Mouse (Mus musculus) cerebellum, postnatal 36 days (tissue): Measurements from ENCODE around the gene Fam19a2.

Source experiments
- DNase-seq, 2 experiments: peaks; one replicate each; pipeline ENCODE4 v3.0.0; 2021 to 2022; ENCODE audit warnings: mixed read lengths in 2 of 2

Gene Fam19a2

GRCm38 (mm10) chr10:123263876-123264309 is at the start of gene Fam19a2:
Gene Fam19a2, plus strand, starts transcription at chr10:123263996.
- peak; percentile 14 to 38 for DNase-seq

- no peak for DNase-seq
Measured at GRCm38 (mm10) chr10:123222785-123223184, 41.0 kb upstream of the Fam19a2 start.

- no peak for DNase-seq
Measured at GRCm38 (mm10) chr10:123229420-123229819, 34.4 kb upstream of the Fam19a2 start.

GRCm38 (mm10) chr10:123248063-123248462 is 15.7 kb upstream of the Fam19a2 start:
- no peak for DNase-seq

GRCm38 (mm10) chr10:123251904-123252303 is 11.9 kb upstream of the Fam19a2 start:
- DNase-seq = no peak

GRCm38 (mm10) chr10:123254299-123254698 is 9.5 kb upstream of the Fam19a2 start:
- no peak for DNase-seq

- DNase-seq = no peak
Measured at GRCm38 (mm10) chr10:123255674-123256348, 8.0 kb upstream of the Fam19a2 start.

GRCm38 (mm10) chr10:123264461-123265191 is 830 bp downstream of the Fam19a2 start:
- peak; percentile 8 to 12 for DNase-seq

GRCm38 (mm10) chr10:123265241-123265790 is 1.5 kb downstream of the Fam19a2 start:
- DNase-seq = peak; percentile 4 to 7

GRCm38 (mm10) chr10:123268568-123268967 is 4.8 kb downstream of the Fam19a2 start:
- DNase-seq = no peak

- DNase-seq = no peak
Measured at GRCm38 (mm10) chr10:123274554-123274953, 10.8 kb downstream of the Fam19a2 start.

GRCm38 (mm10) chr10:123307300-123307699 is 43.5 kb downstream of the Fam19a2 start:
- DNase-seq = no peak

GRCm38 (mm10) chr10:123326271-123326670 is 62.5 kb downstream of the Fam19a2 start:
- no peak for DNase-seq

- DNase-seq = no peak
Measured at GRCm38 (mm10) chr10:123341280-123341679, 77.5 kb downstream of the Fam19a2 start.

- DNase-seq = peak; percentile 4 to 17
Measured at GRCm38 (mm10) chr10:123342591-123343236, 78.9 kb downstream of the Fam19a2 start.

- no peak for DNase-seq
Measured at GRCm38 (mm10) chr10:123346301-123346700, 82.5 kb downstream of the Fam19a2 start.

GRCm38 (mm10) chr10:123353667-123354066 is 89.9 kb downstream of the Fam19a2 start:
- DNase-seq = no peak

- no peak for DNase-seq
Measured at GRCm38 (mm10) chr10:123357010-123357409, 93.2 kb downstream of the Fam19a2 start.

GRCm38 (mm10) chr10:123360492-123360891 is 96.7 kb downstream of the Fam19a2 start:
- no peak for DNase-seq

- no peak for DNase-seq
Measured at GRCm38 (mm10) chr10:123364628-123365027, 100.8 kb downstream of the Fam19a2 start.

GRCm38 (mm10) chr10:123367152-123367864 is 103.5 kb downstream of the Fam19a2 start:
- DNase-seq = no peak

- DNase-seq = no peak
Measured at GRCm38 (mm10) chr10:123383277-123383676, 119.5 kb downstream of the Fam19a2 start.

GRCm38 (mm10) chr10:123385641-123386040 is 121.8 kb downstream of the Fam19a2 start:
- no peak for DNase-seq
